In genomic region chr10:87880071-87880785, GRCm38 (mm10) we compare ENCODE assay signal across 27 mouse cellular contexts. TPM values are rescaled to one million over a fixed set of nuclear protein-coding genes. Genes with fewer than 3 reads are reported as not detected.
A peak's percentile ranks its signal among the peaks of the same experiment; 100 is the strongest.
DNase-seq lines count a peak whose midpoint lies in the region; ATAC-seq and TF ChIP-seq lines count a peak whose summit lies in the region.
"Had no signal": no experiment of that assay in that cellular context is flagged by ENCODE, and none has a peak within 500 bp of the region (broad histone marks: within the 10 kb centered on the region; RNA-seq: fewer than 3 reads in every experiment).

No protein-coding gene starts in this region.

- H3K79me3 ChIP-seq in C2C12 (ENCODE audit: low read depth): no peaks in the 10 kb centered on the region

- no peaks in the 10 kb centered on the region for H3K27me3 ChIP-seq in lung, embryonic 15.5 days
- no peaks in the 10 kb centered on the region for H3K27me3 ChIP-seq in C2C12 (ENCODE audit: control insufficient read depth, insufficient read depth, insufficient read length)
- no peaks in the 10 kb centered on the region for H3K27me3 ChIP-seq in stomach, postnatal 0 days (ENCODE audit: control insufficient read depth, insufficient read depth, low read length)
- H3K27me3 ChIP-seq: CH12.LX; embryonic facial prominence, embryonic 12.5 days; heart, embryonic 13.5 days; intestine, embryonic 15.5 days; neural tube, embryonic 12.5 days had no signal

- no peak overlapping the region for H3ac ChIP-seq in C2C12 (ENCODE audit: control insufficient read depth, insufficient read length, low read depth)

- H3K4me1 ChIP-seq in lung, embryonic 15.5 days: peaks cover 12% of the 10 kb centered on the region
- no peaks in the 10 kb centered on the region for H3K4me1 ChIP-seq in stomach, postnatal 0 days (replicated peaks; ENCODE audit: control insufficient read depth, insufficient read depth)
- H3K4me1 ChIP-seq: embryonic facial prominence, embryonic 12.5 days; heart, embryonic 13.5 days; hindbrain, embryonic 10.5 days; intestine, embryonic 15.5 days; limb, embryonic 13.5 days; midbrain, embryonic 10.5 days; neural tube, embryonic 12.5 days had no signal

- H3K4me2 ChIP-seq in lung, embryonic 15.5 days: no peak overlapping the region
- H3K4me2 ChIP-seq in stomach, postnatal 0 days (replicated peaks; ENCODE audit: low read depth): no peak overlapping the region
- H3K4me2 ChIP-seq: embryonic facial prominence, embryonic 12.5 days; heart, embryonic 13.5 days; intestine, embryonic 15.5 days; limb, embryonic 13.5 days; liver, embryonic 11.5 days; neural tube, embryonic 12.5 days had no signal

- no peaks in the 10 kb centered on the region for H3K9me3 ChIP-seq in lung, embryonic 15.5 days
- no peaks in the 10 kb centered on the region for H3K9me3 ChIP-seq in stomach, postnatal 0 days (ENCODE audit: control insufficient read depth, low read length)
- H3K9me3 ChIP-seq: embryonic facial prominence, embryonic 12.5 days; heart, embryonic 13.5 days; hindbrain, embryonic 10.5 days; intestine, embryonic 15.5 days; limb, embryonic 13.5 days; midbrain, embryonic 10.5 days; neural tube, embryonic 12.5 days had no signal

- H3K4me3 ChIP-seq in lung, embryonic 15.5 days: no peak overlapping the region
- no peak overlapping the region for H3K4me3 ChIP-seq in C2C12 (ENCODE audit: insufficient read depth, poor library complexity, severe bottlenecking)
- H3K4me3 ChIP-seq in stomach, postnatal 0 days (ENCODE audit: low read depth, low read length): no peak overlapping the region
- H3K4me3 ChIP-seq: embryonic facial prominence, embryonic 12.5 days; heart, embryonic 13.5 days; hindbrain, embryonic 10.5 days; intestine, embryonic 15.5 days; limb, embryonic 13.5 days; midbrain, embryonic 10.5 days; neural tube, embryonic 12.5 days had no signal

- no peaks in the 10 kb centered on the region for H3K79me2 ChIP-seq in C2C12 (ENCODE audit: control insufficient read depth, insufficient read depth)

- DNase-seq in lung, postnatal 10 days: no peak
- DNase-seq in fibroblast of lung, adult 2 months (ENCODE audit: low read depth): peak; percentile 66
- no peak for DNase-seq in stomach, postnatal 0 days (ENCODE audit: low spot score)
- no peak for DNase-seq in frontal cortex, adult 2 months (ENCODE audit: extremely low spot score in 1 of 2, low spot score in 1 of 2)
- no peak for DNase-seq in thymus, postnatal 0 days (ENCODE audit: low spot score)
- DNase-seq: adrenal gland, postnatal 14 days; B cell, adult 2 months; cerebellum, adult 11-12 months; cerebellum, adult 9-11 months; embryo, embryonic 11 days; heart, postnatal 10 days; kidney, adult 2 months; kidney, postnatal 36 days had no signal

- H3K36me3 ChIP-seq in lung, embryonic 15.5 days: no peaks in the 10 kb centered on the region
- no peaks in the 10 kb centered on the region for H3K36me3 ChIP-seq in C2C12 (ENCODE audit: control insufficient read depth, insufficient read depth)
- no peaks in the 10 kb centered on the region for H3K36me3 ChIP-seq in stomach, postnatal 0 days (ENCODE audit: control insufficient read depth, insufficient read depth, low read length)
- H3K36me3 ChIP-seq: embryonic facial prominence, embryonic 12.5 days; hindbrain, embryonic 10.5 days; intestine, embryonic 15.5 days; limb, embryonic 13.5 days; midbrain, embryonic 10.5 days; neural tube, embryonic 12.5 days had no signal

- H3K9ac ChIP-seq in lung, embryonic 15.5 days: no peak overlapping the region
- H3K9ac ChIP-seq in stomach, postnatal 0 days (ENCODE audit: low read length): no peak overlapping the region
- H3K9ac ChIP-seq: embryonic facial prominence, embryonic 12.5 days; heart, embryonic 13.5 days; intestine, embryonic 15.5 days; limb, embryonic 13.5 days; neural tube, embryonic 12.5 days had no signal

- no peak for TF ChIP-seq EP300 in stomach, postnatal 0 days (optimal IDR thresholded peaks at IDR 0.05)

- no peak for TF ChIP-seq CTCF in C2C12 (IDR thresholded peaks at IDR 0.05; ENCODE audit: control insufficient read depth, insufficient read depth, insufficient read length)
- TF ChIP-seq CTCF in stomach, postnatal 0 days (IDR thresholded peaks at IDR 0.05; ENCODE audit: low read depth): no peak

- peak overlapping the region; percentile 33; the same call in 1 of the 2 replicates for H3K27ac ChIP-seq in lung, embryonic 15.5 days
- no peak overlapping the region for H3K27ac ChIP-seq in stomach, postnatal 0 days (replicated peaks)
- H3K27ac ChIP-seq: embryonic facial prominence, embryonic 12.5 days; heart, embryonic 13.5 days; hindbrain, embryonic 10.5 days; intestine, embryonic 15.5 days; limb, embryonic 13.5 days; midbrain, embryonic 10.5 days; neural tube, embryonic 12.5 days had no signal

- 44% methylated on average over 7 of the region's 7 CpGs for whole genome bisulfite sequencing in lung, embryonic 15.5 days
- WGBS in stomach, postnatal 0 days: 53% methylated on average over 7 of the region's 7 CpGs

- ATAC-seq in lung, embryonic 15.5 days (ENCODE audit: borderline replicate concordance, extremely low read depth, low FRiP score, low TSS enrichment): peak; percentile 93
- ATAC-seq in stomach, postnatal 0 days (ENCODE audit: low FRiP score, low TSS enrichment): peak; percentile 59; the same call in 1 of the 2 replicates
- ATAC-seq: forebrain, embryonic 16.5 days; hindbrain, embryonic 16.5 days; intestine, embryonic 15.5 days; midbrain, embryonic 16.5 days had no signal

TF ChIP-seq in C2C12, 6 proteins besides CTCF, POLR2A, EP300 and RAD21:
- TF ChIP-seq MAX (IDR thresholded peaks at IDR 0.05): no peak
- TF ChIP-seq FOSL1 (IDR thresholded peaks at IDR 0.05; ENCODE audit: insufficient read depth, low read length, poor library complexity, severe bottlenecking): peak; percentile 94
- peak; percentile 87 for TF ChIP-seq CEBPB (IDR thresholded peaks at IDR 0.05; ENCODE audit: low read depth)
- TF ChIP-seq MYOG (IDR thresholded peaks at IDR 0.05; ENCODE audit: control insufficient read depth, extremely low read depth, insufficient read length): no peak

RNA-seq across cellular contexts. Expression of gene Igf1, which starts 22.2 kb away (rescaled TPM):
- 74.5 and 77.1 TPM in 2 replicates for polyA plus RNA-seq in lung, embryonic 15.5 days (2015; fragmentation: Nextera tagmentation; extraction: Ambion mirVana)
- polyA plus RNA-seq in C2C12 (2012; fragmentation: generic; extraction: Trizol): 0.05 TPM
- polyA plus RNA-seq in stomach, postnatal 0 days (2015; fragmentation: Nextera tagmentation; extraction: Ambion mirVana): 38.1 and 42.5 TPM in 2 replicates
- 12.0 and 12.6 TPM in 2 replicates for polyA plus RNA-seq in frontal cortex, adult 2 months (2012; rRNA removed)
- 15.2 and 17.8 TPM in 2 replicates for polyA plus RNA-seq in thymus, postnatal 0 days (2015; fragmentation: Nextera tagmentation; extraction: Ambion mirVana)

Comparison
In these comparisons a context has a peak if more than half of its experiments do, and no peak if none do; other contexts are left out.
1. RNA of gene Igf1, which starts 22.2 kb away (polyA plus RNA-seq): 74.5 to 77.1 TPM in lung, embryonic 15.5 days, 38.1 to 42.5 TPM in stomach, postnatal 0 days, 15.2 to 17.8 TPM in thymus, postnatal 0 days and 12.0 to 12.6 TPM in frontal cortex, adult 2 months; 0.05 TPM in C2C12 (single experiment); every median in the first group is over 10 times any median in the second.